Mouse (Mus musculus) MEL (cell line): Measurements from ENCODE around the gene Il10. TPM values are rescaled to one million over a fixed set of nuclear protein-coding genes. Genes with fewer than 3 reads are reported as not detected.

Experiments
- DNase-seq: peaks from one replicate; pipeline ENCODE4 v3.0.0; 2011; ENCODE audit warnings: low read depth, low spot score
- H3K27ac ChIP-seq: 2 replicates; pipeline ENCODE4 v1.5.1; 2012; ENCODE audit warnings: low read depth, mild to moderate bottlenecking, control low read depth, low read length, moderate library complexity; ENCODE audit not compliant: control insufficient read depth
- H3K27me3 ChIP-seq, 2 experiments: fragments of 150-350 bp in 1 of 2; sonication (generic) in 1 of 2; 2 replicates each; pipeline ENCODE4 v1.6.1; 2012; ENCODE audit warnings: low read length in 2 of 2, mild to moderate bottlenecking in 2 of 2, improper control_type of control experiment in 1 of 2, moderate library complexity in 1 of 2; ENCODE audit not compliant: insufficient read depth in 2 of 2, control insufficient read depth in 1 of 2
- H3K36me3 ChIP-seq, 2 experiments: 2 replicates each; pipeline ENCODE4 v1.6.1; 2012 to 2014; ENCODE audit warnings: low read length in 2 of 2, improper control_type of control experiment in 1 of 2, inconsistent platforms in 1 of 2, mild to moderate bottlenecking in 1 of 2; ENCODE audit not compliant: insufficient read depth in 2 of 2, control insufficient read depth in 1 of 2
- H3K4me1 ChIP-seq, 2 experiments: fragments of 150-350 bp in 1 of 2; sonication (generic) in 1 of 2; 2 replicates each; pipeline ENCODE4 v1.6.1; 2012; ENCODE audit warnings: low read length in 2 of 2, improper control_type of control experiment in 1 of 2, mild to moderate bottlenecking in 1 of 2; ENCODE audit not compliant: insufficient read depth in 2 of 2, control insufficient read depth in 1 of 2
- H3K4me3 ChIP-seq, 2 experiments: fragments of 150-350 bp in 1 of 2; sonication (generic) in 1 of 2; 2 replicates each; pipeline ENCODE4 v1.5.1; 2012; ENCODE audit warnings: low read depth in 2 of 2, low read length in 2 of 2, mild to moderate bottlenecking in 2 of 2, moderate library complexity in 2 of 2, control low read depth in 1 of 2, improper control_type of control experiment in 1 of 2; ENCODE audit not compliant: control insufficient read depth in 1 of 2, insufficient read depth in 1 of 2
- H3K79me2 ChIP-seq: 2 replicates; pipeline ENCODE4 v1.6.1; 2012; ENCODE audit warnings: mild to moderate bottlenecking, low read length, moderate library complexity; ENCODE audit not compliant: control insufficient read depth, poor library complexity, insufficient read depth
- H3K9ac ChIP-seq: 2 replicates; pipeline ENCODE4 v1.6.1; 2012; ENCODE audit warnings: low read depth, mild to moderate bottlenecking, control low read depth, low read length, moderate library complexity; ENCODE audit not compliant: control insufficient read depth, poor library complexity, severe bottlenecking
- H3K9me3 ChIP-seq: fragments of 150-350 bp; sonication (generic); replicated peaks from 2 replicates; pipeline ENCODE4 v1.6.1; 2012; ENCODE audit warnings: mild to moderate bottlenecking, low read length, improper control_type of control experiment, moderate library complexity; ENCODE audit not compliant: insufficient read depth
- CTCF ChIP-seq, 3 experiments: IDR thresholded peaks in 2 of 3; conservative IDR thresholded peaks in 1 of 3; 2 replicates each; pipeline ENCODE4 v1.5.1; 2011 to 2012; ENCODE audit warnings: low read length in 3 of 3, low read depth in 2 of 3, mild to moderate bottlenecking in 2 of 3, improper control_type of control experiment in 1 of 3, inconsistent platforms in 1 of 3, mixed read lengths in 1 of 3, moderate library complexity in 1 of 3; ENCODE audit not compliant: control insufficient read depth in 1 of 3, insufficient read depth in 1 of 3, poor library complexity in 1 of 3, severe bottlenecking in 1 of 3
- ELF1 ChIP-seq: IDR thresholded peaks from 2 replicates; pipeline ENCODE4 v1.6.1; 2014; ENCODE audit warnings: low read depth, mild to moderate bottlenecking, inconsistent platforms, low read length, improper control_type of control experiment, moderate library complexity
- EP300 ChIP-seq, 2 experiments: IDR thresholded peaks; 2 replicates each; pipeline ENCODE4 v1.6.1; 2011; ENCODE audit warnings: improper control_type of control experiment in 2 of 2, low read length in 2 of 2, low read depth in 1 of 2, mild to moderate bottlenecking in 1 of 2
- MAX ChIP-seq: IDR thresholded peaks from 2 replicates; pipeline ENCODE4 v1.6.1; 2011; ENCODE audit warnings: low read length, improper control_type of control experiment
- MEF2A ChIP-seq: IDR thresholded peaks from 2 replicates; pipeline ENCODE4 v1.6.1; 2014; ENCODE audit warnings: low read depth, mild to moderate bottlenecking, inconsistent platforms, low read length, improper control_type of control experiment; ENCODE audit not compliant: poor library complexity, insufficient replicate concordance, severe bottlenecking; ENCODE audit errors: extremely low read depth
- MXI1 ChIP-seq: IDR thresholded peaks from 2 replicates; pipeline ENCODE4 v1.6.1; 2011; ENCODE audit warnings: mild to moderate bottlenecking, low read depth, low read length, improper control_type of control experiment
- MYC ChIP-seq: IDR thresholded peaks from 2 replicates; pipeline ENCODE4 v1.6.1; 2011; ENCODE audit warnings: low read depth, mild to moderate bottlenecking, low read length, improper control_type of control experiment, moderate library complexity
- POLR2A ChIP-seq, 2 experiments: IDR thresholded peaks; 2 replicates each; pipeline ENCODE4 v1.6.1; 2011 to 2012; ENCODE audit warnings: low read length in 2 of 2, mild to moderate bottlenecking in 2 of 2, control low read depth in 1 of 2, improper control_type of control experiment in 1 of 2, low read depth in 1 of 2, moderate library complexity in 1 of 2; ENCODE audit not compliant: control insufficient read depth in 1 of 2, insufficient read depth in 1 of 2, poor library complexity in 1 of 2
- POLR2AphosphoS2 ChIP-seq: IDR thresholded peaks from 2 replicates; pipeline ENCODE4 v1.6.1; 2011; ENCODE audit warnings: low read length, improper control_type of control experiment
- RAD21 ChIP-seq: IDR thresholded peaks from 2 replicates; pipeline ENCODE4 v1.6.1; 2011; ENCODE audit warnings: mild to moderate bottlenecking, low read depth, low read length, improper control_type of control experiment
- SMC3 ChIP-seq: IDR thresholded peaks from 2 replicates; pipeline ENCODE4 v1.6.1; 2011; ENCODE audit warnings: low read depth, low read length, improper control_type of control experiment
- USF2 ChIP-seq, 2 experiments: IDR thresholded peaks; 2 replicates each; pipeline ENCODE4 v1.6.1; 2011 to 2012; ENCODE audit warnings: improper control_type of control experiment in 2 of 2, low read length in 2 of 2, borderline replicate concordance in 1 of 2, inconsistent platforms in 1 of 2, low read depth in 1 of 2, mild to moderate bottlenecking in 1 of 2; ENCODE audit not compliant: insufficient read depth in 1 of 2
- ZC3H11A ChIP-seq: IDR thresholded peaks from 2 replicates; pipeline ENCODE4 v1.6.1; 2012; ENCODE audit warnings: low read depth, mild to moderate bottlenecking, inconsistent platforms, low read length, improper control_type of control experiment
- ZNF384 ChIP-seq: IDR thresholded peaks from 2 replicates; pipeline ENCODE4 v1.6.1; 2012; ENCODE audit warnings: low read depth, mild to moderate bottlenecking, inconsistent platforms, low read length, improper control_type of control experiment
- polyA plus RNA-seq, 2 experiments: library from polyadenylated mRNA; stranded (reverse) in 1 of 2; unstranded in 1 of 2; fragments of >175 nt in 1 of 2; fragments of >200 nt in 1 of 2; gene quantifications; 2 replicates each; pipeline versions ENCODE4 v1.2.1 to v1.2.4; 2012; ENCODE audit warnings: low replicate concordance in 2 of 2, low read depth in 1 of 2; ENCODE audit not compliant: insufficient read length in 2 of 2, insufficient read depth in 1 of 2, missing spikeins in 1 of 2
- total RNA-seq: library from RNA; depleted of rRNA; stranded (reverse); fragments of 300-350 nt; gene quantifications from 2 replicates; pipeline ENCODE4 v1.2.3, GENCODE M21; 2012

Gene Il10
- total and polyA plus RNA-seq, 3 experiments, result not detected

DNA sequence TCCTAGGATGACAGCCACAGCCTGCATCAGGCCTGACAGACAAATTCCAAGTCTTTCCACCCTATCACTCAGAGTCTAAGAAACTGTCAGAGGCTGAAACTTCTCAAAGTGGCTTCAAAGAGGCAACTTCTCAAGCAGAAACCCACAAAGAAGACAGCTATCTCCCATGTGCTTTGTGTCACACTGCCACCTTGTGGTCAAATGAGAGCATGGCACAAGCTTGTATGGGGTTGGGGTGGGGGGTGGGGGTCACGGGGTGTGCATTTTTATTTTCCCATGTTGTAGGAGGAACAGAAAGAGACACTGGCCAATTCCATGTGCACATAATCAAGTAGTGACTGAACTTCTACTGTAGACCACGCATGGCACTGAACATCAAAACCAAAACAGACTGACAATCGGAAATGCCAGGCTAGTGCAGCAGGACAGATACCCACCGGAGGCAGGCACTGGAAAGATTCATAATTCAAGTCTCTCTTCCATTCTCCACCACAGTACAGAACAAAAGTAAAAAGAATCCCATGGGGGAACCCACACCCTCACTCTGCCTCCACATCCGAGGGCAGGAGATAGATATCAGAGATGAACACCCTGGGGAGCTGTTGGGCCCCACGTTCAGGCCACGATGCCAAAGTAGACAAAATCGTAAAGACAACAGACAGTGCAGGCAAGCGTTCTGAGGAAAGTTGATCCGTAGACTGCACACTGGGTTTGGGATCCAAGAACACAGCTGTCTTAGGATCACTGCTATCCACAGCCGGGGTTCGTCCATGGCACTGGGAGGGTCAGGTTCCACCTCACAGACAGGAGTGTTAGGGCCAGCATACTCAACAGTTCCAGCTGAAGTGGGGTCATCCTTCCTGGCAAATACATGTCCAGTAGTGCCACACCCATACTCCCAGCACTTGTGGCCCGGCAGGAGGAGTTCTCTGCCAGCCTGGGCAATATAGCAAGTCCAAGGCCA, 40.9 kb downstream of the Il10 start:
- DNase-seq, result peak; percentile 71
- Histone ChIP-seq H3K4me3 (peak overlapping the region; percentile 29 to 55; a peak in 3 of 4 replicates), H3K4me1 (peaks cover 13 to 34% of the 10 kb centered on the region in 2 experiments), H3K27ac (peak overlapping the region; percentile 11), H3K79me2 (peaks cover 16% of the 10 kb centered on the region), H3K36me3 (peaks cover 0 to 27% of the 10 kb centered on the region in 2 experiments; a peak in 2 of 4 replicates), H3K27me3 (no peaks in the 10 kb centered on the region), H3K9me3 (no peaks in the 10 kb centered on the region), H3K9ac (peak overlapping the region; percentile 26)
- TF ChIP-seq SMC3 (peak; percentile 50), MEF2A (no peak), POLR2AphosphoS2 (no peak), RAD21 (peak; percentile 43), CTCF (IDR thresholded peaks at IDR 0.05 in 2 of 3, conservative IDR thresholded peaks at IDR 0.05 in 1 of 3; ENCODE audit: control insufficient read depth in 1 of 3, insufficient read depth in 1 of 3, low read depth in 2 of 3, low read length in 3 of 3, poor library complexity in 1 of 3, severe bottlenecking in 1 of 3) (peak; percentile 63 to 79 (median 68)), ZC3H11A (peak; percentile 12; the same call in 1 of the 2 replicates), MAX (peak; percentile 44; the same call in 1 of the 2 replicates), MYC (peak; percentile 79), USF2 (IDR thresholded peaks at IDR 0.05; ENCODE audit: borderline replicate concordance in 1 of 2, insufficient read depth in 1 of 2, low read depth in 1 of 2, low read length in 2 of 2) (no peak), EP300 (IDR thresholded peaks at IDR 0.05; ENCODE audit: low read depth in 1 of 2, low read length in 2 of 2) (peak in 1 of 2 experiments; percentile 22; a peak in 1 of 4 replicates)

GRCm38 (mm10) chr1:131061740-131062254, 42.2 kb downstream of the Il10 start:
- H3K27ac ChIP-seq, result no peak overlapping the region
- no peaks in the 10 kb centered on the region for H3K27me3 ChIP-seq
- DNase-seq, result peak; percentile 47
- no peak for TF ChIP-seq MEF2A
- no peak for TF ChIP-seq MXI1
- no peak for TF ChIP-seq ELF1
- TF ChIP-seq POLR2A (IDR thresholded peaks at IDR 0.05; ENCODE audit: control insufficient read depth in 1 of 2, insufficient read depth in 1 of 2, low read depth in 1 of 2, low read length in 2 of 2, poor library complexity in 1 of 2), result no peak
- TF ChIP-seq ZNF384, result no peak
- no peak for TF ChIP-seq USF2 (IDR thresholded peaks at IDR 0.05; ENCODE audit: borderline replicate concordance in 1 of 2, insufficient read depth in 1 of 2, low read depth in 1 of 2, low read length in 2 of 2)
- no peak for TF ChIP-seq MAX
- H3K4me3 ChIP-seq, result no peak overlapping the region
- peaks cover 0 to 27% of the 10 kb centered on the region in 2 experiments; a peak in 2 of 4 replicates for H3K36me3 ChIP-seq
- no peaks in the 10 kb centered on the region for H3K9me3 ChIP-seq
- H3K9ac ChIP-seq, result no peak overlapping the region
- H3K4me1 ChIP-seq, result peaks cover 13 to 34% of the 10 kb centered on the region in 2 experiments
- peaks cover 16% of the 10 kb centered on the region for H3K79me2 ChIP-seq
